Mouse (Mus musculus) thymus, adult 2 months (tissue): ENCODE results near the gene Rab10. TPM values are rescaled to one million over a fixed set of nuclear protein-coding genes. Genes with fewer than 3 reads are reported as not detected.

Experiments
- DNase-seq: peaks from one replicate; pipeline ENCODE4 v3.0.0; 2021
- H3K27ac ChIP-seq: fragments of 200-500 bp; 2 replicates; pipeline ENCODE4 v1.5.1; 2012; ENCODE audit warnings: low read length, control low read depth; ENCODE audit not compliant: control insufficient read depth, insufficient read depth
- H3K27me3 ChIP-seq: fragments of 200-500 bp; 2 replicates; pipeline ENCODE4 v1.6.1; 2012; ENCODE audit warnings: mild to moderate bottlenecking, low read length, moderate library complexity, mixed read lengths; ENCODE audit not compliant: control insufficient read depth, insufficient read depth
- H3K36me3 ChIP-seq: fragments of 200-500 bp; 2 replicates; pipeline ENCODE4 v1.6.1; 2012; ENCODE audit warnings: mild to moderate bottlenecking, low read length, moderate library complexity; ENCODE audit not compliant: control insufficient read depth, insufficient read depth
- H3K4me1 ChIP-seq: fragments of 200-500 bp; replicated peaks from 2 replicates; pipeline ENCODE4 v1.6.1; 2012; ENCODE audit warnings: low read length; ENCODE audit not compliant: control insufficient read depth, insufficient read depth
- H3K4me3 ChIP-seq: fragments of 200-500 bp; 2 replicates; pipeline ENCODE4 v1.5.1; 2012; ENCODE audit warnings: mild to moderate bottlenecking, low read length, control low read depth, moderate library complexity; ENCODE audit not compliant: control insufficient read depth, insufficient read depth
- CTCF ChIP-seq: fragments of 200-500 bp; IDR thresholded peaks from 2 replicates; pipeline ENCODE4 v1.5.1; 2012; ENCODE audit warnings: mild to moderate bottlenecking, control low read depth, low read length, moderate library complexity, borderline replicate concordance; ENCODE audit not compliant: control insufficient read depth, poor library complexity, insufficient read depth; ENCODE audit errors: extremely low read depth
- POLR2A ChIP-seq: fragments of 200-500 bp; IDR thresholded peaks from 2 replicates; pipeline ENCODE4 v1.6.1; 2012; ENCODE audit warnings: mild to moderate bottlenecking, low read length, control low read depth, moderate library complexity; ENCODE audit not compliant: control insufficient read depth, poor library complexity, insufficient read depth; ENCODE audit errors: extremely low read depth
- WGBS: fragments of 180-500 bp; shearing (Covaris S2); methylation state at CpG from one replicate; pipeline ENCODE4 v1.1.7; 2018; 5-methylcytosine and 5-hydroxymethylcytosine counted together
- polyA plus RNA-seq: library from polyadenylated mRNA; depleted of rRNA; stranded (reverse); fragments of >200 nt; gene quantifications from 2 replicates; pipeline ENCODE4 v1.2.3, GENCODE M21; 2012

The Rab10 gene
- polyA plus RNA-seq, 1 experiment: 37.8 TPM

DNA sequence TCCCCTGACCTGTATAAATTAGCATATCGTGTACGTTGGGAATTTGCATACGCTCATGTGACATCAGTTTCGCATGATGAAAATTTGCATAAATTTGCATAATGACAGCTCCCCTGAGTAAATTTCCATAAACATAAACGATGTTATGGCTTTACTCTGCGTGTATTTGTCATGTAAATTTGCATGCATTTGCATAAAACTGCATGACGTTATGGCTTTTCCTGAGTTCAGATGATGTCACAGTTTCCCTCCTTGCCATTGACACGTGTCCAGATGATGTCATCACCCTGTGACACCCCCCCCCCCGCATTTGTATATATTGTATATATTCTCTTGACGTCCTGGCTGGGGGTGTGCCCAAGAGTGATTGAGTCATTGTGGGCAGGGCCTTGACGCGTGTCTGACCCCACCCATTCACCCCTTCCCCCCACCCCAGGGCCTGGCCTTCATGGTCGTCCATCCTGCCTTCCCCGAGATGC, 73.6 kb downstream of the Rab10 start:
- TF ChIP-seq POLR2A: no peak
- TF ChIP-seq CTCF: no peak
- H3K4me3 ChIP-seq: no peak overlapping the region
- H3K36me3 ChIP-seq: peaks cover 10% of the 10 kb centered on the region
- H3K27me3 ChIP-seq: no peaks in the 10 kb centered on the region
- DNase-seq: peak; percentile 18
- 77% methylated on average over 14 of the region's 14 CpGs for WGBS
- H3K27ac ChIP-seq: no peak overlapping the region
- peaks cover 3% of the 10 kb centered on the region; the same call in 1 of the 2 replicates for H3K4me1 ChIP-seq

DNA sequence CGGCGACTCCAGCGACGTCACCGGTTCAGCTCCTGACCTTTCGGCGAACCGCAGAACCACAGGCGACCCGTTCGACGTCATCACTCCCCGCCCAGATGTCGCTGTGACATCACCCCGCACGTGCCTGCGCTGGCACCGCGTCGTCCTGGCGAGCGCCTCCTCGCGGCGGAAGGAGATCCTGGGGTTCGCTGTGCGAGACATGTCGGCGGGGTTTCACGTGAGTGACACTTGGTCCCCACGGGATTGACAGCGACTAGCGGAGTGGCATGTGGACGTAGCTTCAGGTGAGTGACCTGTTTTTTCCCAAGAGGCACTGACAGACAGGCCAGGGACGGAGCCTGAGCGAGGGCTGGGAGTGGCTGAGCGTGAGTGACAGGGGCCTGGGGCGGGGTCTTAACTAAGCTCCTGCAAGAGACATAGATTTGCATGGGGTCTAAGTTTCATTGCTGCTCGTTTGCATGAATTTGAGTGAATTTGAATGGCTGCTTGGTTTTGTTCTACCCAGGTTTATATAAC, 74.1 kb downstream of the Rab10 start:
- H3K4me3 ChIP-seq: peak overlapping the region; percentile 58
- peak overlapping the region; percentile 35; the same call in 1 of the 2 replicates for H3K27ac ChIP-seq
- no peaks in the 10 kb centered on the region for H3K27me3 ChIP-seq
- WGBS: 42% methylated on average over 39 of the region's 39 CpGs
- H3K36me3 ChIP-seq: peaks cover 10% of the 10 kb centered on the region
- peaks cover 3% of the 10 kb centered on the region; the same call in 1 of the 2 replicates for H3K4me1 ChIP-seq
- peak; percentile 93 for DNase-seq
- TF ChIP-seq POLR2A (peak; percentile 5; the same call in 1 of the 2 replicates), CTCF (peak; percentile 89)

DNA sequence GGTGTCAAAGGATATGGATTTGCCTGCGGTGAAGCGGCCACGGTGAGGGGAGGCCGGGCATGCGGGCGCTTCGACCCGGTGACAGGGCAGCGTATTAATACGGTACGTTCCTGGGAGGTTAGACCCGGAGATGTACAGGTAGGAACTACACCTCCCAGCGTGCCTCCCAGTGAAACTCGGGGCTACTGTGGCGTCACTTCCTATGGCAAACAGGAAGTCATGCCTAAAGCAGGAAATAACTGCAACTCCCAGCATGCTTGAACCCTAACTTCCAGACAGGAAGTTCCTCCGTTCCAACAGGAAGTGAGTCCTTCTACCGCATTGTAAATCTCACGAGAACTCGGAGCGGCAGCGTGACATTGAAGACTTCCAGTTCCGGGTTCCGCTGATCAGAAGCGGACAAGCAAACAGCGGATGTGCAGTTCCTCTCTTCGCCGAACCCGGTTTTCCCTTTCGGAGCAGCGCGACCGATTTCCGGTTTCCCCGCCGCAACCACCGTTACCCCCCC, 74.6 kb downstream of the Rab10 start:
- peak; percentile 88 for DNase-seq
- peaks cover 3% of the 10 kb centered on the region; the same call in 1 of the 2 replicates for H3K4me1 ChIP-seq
- TF ChIP-seq POLR2A (no peak; the same call in 1 of the 2 replicates), CTCF (no peak)
- H3K4me3 ChIP-seq: peak overlapping the region; percentile 58
- H3K36me3 ChIP-seq: peaks cover 10% of the 10 kb centered on the region
- H3K27ac ChIP-seq: peak overlapping the region; percentile 35; the same call in 1 of the 2 replicates
- WGBS: 50% methylated on average over 36 of the region's 36 CpGs
- no peaks in the 10 kb centered on the region for H3K27me3 ChIP-seq

DNA sequence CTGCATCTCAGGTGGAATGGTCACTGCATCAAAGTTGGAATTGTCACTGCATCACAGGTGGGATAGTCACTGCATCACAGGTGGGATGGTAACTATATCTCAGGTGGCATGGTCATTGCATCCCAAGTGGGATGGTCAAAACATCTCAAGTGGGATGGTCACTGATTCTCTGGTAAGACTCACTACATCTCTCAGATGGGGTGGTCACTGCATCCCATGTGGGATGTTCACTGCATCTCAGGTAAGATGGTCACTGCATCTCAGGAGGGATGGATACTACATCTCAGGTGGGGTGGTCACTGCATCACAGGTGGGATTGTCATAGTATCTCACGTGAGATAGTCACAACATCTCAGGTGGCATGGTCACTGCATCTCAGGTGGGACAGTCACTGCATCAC, 75.7 kb downstream of the Rab10 start:
- Histone ChIP-seq H3K27me3 (no peaks in the 10 kb centered on the region), H3K36me3 (peaks cover 10% of the 10 kb centered on the region), H3K4me3 (no peak overlapping the region), H3K4me1 (peaks cover 3% of the 10 kb centered on the region; the same call in 1 of the 2 replicates), H3K27ac (no peak overlapping the region)
- 98% methylated on average over 1 of the region's 1 CpGs for WGBS
- DNase-seq: no peak
- no peak for TF ChIP-seq POLR2A

DNA sequence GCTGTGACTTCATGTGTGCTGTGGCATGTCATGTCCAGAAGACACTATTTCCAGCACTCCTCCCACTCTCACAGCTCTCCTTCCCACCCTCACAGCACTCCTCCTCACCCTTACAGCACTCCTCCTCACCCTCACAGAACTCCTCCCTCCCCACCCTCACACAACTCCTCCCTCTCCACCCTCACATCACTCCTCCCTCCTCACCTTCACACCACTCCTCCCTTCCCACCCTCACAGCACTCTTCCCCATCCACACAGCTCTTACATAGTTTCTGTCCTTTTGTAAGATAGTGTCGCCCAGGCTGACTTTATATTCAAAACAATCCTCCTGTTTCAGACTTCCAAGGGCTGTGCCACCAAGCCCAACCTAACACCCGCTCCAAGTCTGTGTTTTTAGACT, 86.4 kb downstream of the Rab10 start:
- Histone ChIP-seq H3K36me3 (no peaks in the 10 kb centered on the region), H3K4me1 (no peaks in the 10 kb centered on the region), H3K4me3 (no peak overlapping the region), H3K27ac (no peak overlapping the region), H3K27me3 (no peaks in the 10 kb centered on the region)
- WGBS: 77% methylated on average over 2 of the region's 2 CpGs
- DNase-seq: no peak
- TF ChIP-seq POLR2A: no peak
- TF ChIP-seq CTCF: no peak

DNA sequence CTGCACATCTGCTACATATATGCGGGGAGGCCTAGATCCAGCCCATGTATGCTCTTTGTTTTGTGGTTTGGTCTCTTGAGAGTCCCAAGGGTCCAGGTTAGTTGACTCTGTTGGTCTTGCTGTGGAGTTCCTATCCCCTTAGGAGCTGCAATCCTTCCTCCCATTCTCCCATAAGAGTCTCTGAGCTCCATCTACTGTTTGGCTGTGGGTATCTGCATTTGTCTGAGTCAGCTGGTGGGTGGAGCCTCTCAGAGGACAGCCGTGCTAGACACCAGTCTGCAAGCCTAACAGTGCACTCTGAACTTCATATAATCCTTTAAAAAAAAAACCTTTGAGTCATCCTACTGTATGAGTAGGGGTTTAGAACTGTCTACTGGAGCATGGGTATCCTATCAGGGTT, 99.6 kb downstream of the Rab10 start:
- H3K36me3 ChIP-seq: no peaks in the 10 kb centered on the region
- H3K27me3 ChIP-seq: no peaks in the 10 kb centered on the region
- no peak overlapping the region for H3K27ac ChIP-seq
- 46% methylated on average over 2 of the region's 2 CpGs for WGBS
- H3K4me3 ChIP-seq: no peak overlapping the region
- DNase-seq: no peak
- no peaks in the 10 kb centered on the region for H3K4me1 ChIP-seq
- TF ChIP-seq POLR2A (no peak), CTCF (no peak)
